Mouse (Mus musculus) heart, adult 2 months (tissue): ENCODE results near the gene Thg1l.

ENCODE experiments used
- CTCF ChIP-seq: fragments of 200-600 bp; IDR thresholded peaks from 2 replicates; pipeline ENCODE4 v1.8.1; 2022; ENCODE audit warnings: antibody characterized with exemption, mild to moderate bottlenecking, moderate library complexity
- EP300 ChIP-seq: fragments of 200-500 bp; IDR thresholded peaks from 2 replicates; pipeline ENCODE4 v1.6.1; 2011; ENCODE audit warnings: low read depth, low read length, control low read depth; ENCODE audit not compliant: insufficient read depth
- POLR2A ChIP-seq: fragments of 200-500 bp; IDR thresholded peaks from 2 replicates; pipeline ENCODE4 v1.6.1; 2011; ENCODE audit warnings: mild to moderate bottlenecking, low read depth, low read length, control low read depth; ENCODE audit not compliant: insufficient read depth

- TF ChIP-seq POLR2A = no peak; the same call in 1 of the 2 replicates
- TF ChIP-seq CTCF = no peak
- peak; percentile 62; the same call in 1 of the 2 replicates for TF ChIP-seq EP300
Measured at GRCm38 (mm10) chr11:45955127-45955627, at the start of gene Thg1l.
